Mouse (Mus musculus) ES-E14 (cell line): ENCODE data around the gene Iqsec1. TPM values are rescaled to one million over a fixed set of nuclear protein-coding genes. Genes with fewer than 3 reads are reported as not detected.

Experiments used
- DNase-seq: peaks from one replicate; pipeline ENCODE4 v3.0.0-alpha.2; 2013; ENCODE audit warnings: low read depth, low spot score
- H3K27ac ChIP-seq: 2 replicates; pipeline ENCODE4 v1.5.1; 2012; ENCODE audit warnings: low read depth, mild to moderate bottlenecking, low read length, moderate library complexity, mixed read lengths; ENCODE audit not compliant: poor library complexity, insufficient read depth, severe bottlenecking
- H3K36me3 ChIP-seq: 2 replicates; pipeline ENCODE4 v1.6.1; 2012; ENCODE audit warnings: mild to moderate bottlenecking, low read length, moderate library complexity, mixed read lengths; ENCODE audit not compliant: control insufficient read depth, poor library complexity, insufficient read depth, severe bottlenecking
- H3K4me1 ChIP-seq, 2 experiments: fragments of 150-350 bp in 1 of 2; sonication (generic) in 1 of 2; 2 replicates each; pipeline ENCODE4 v1.6.1; 2012; ENCODE audit warnings: low read length in 2 of 2, mild to moderate bottlenecking in 1 of 2, mixed read lengths in 1 of 2; ENCODE audit not compliant: control insufficient read depth in 2 of 2, insufficient read depth in 2 of 2, poor library complexity in 1 of 2
- H3K4me3 ChIP-seq, 2 experiments: fragments of 150-350 bp in 1 of 2; sonication (generic) in 1 of 2; 2 replicates each; pipeline ENCODE4 v1.5.1; 2012; ENCODE audit warnings: low read length in 2 of 2, low read depth in 1 of 2, mild to moderate bottlenecking in 1 of 2, mixed read lengths in 1 of 2; ENCODE audit not compliant: insufficient read depth in 1 of 2, poor library complexity in 1 of 2, severe bottlenecking in 1 of 2
- H3K9ac ChIP-seq: 2 replicates; pipeline ENCODE4 v1.6.1; 2012; ENCODE audit warnings: low read depth, mild to moderate bottlenecking, low read length, mixed read lengths; ENCODE audit not compliant: poor library complexity, insufficient read depth, severe bottlenecking
- H3K9me3 ChIP-seq: fragments of 150-350 bp; sonication (generic); 2 replicates; pipeline ENCODE4 v1.6.1; 2012; ENCODE audit warnings: low read depth, mild to moderate bottlenecking, low read length; ENCODE audit not compliant: control insufficient read depth, insufficient read depth
- CHD2 ChIP-seq: IDR thresholded peaks from 2 replicates; pipeline ENCODE4 v1.6.1; 2014; ENCODE audit warnings: mild to moderate bottlenecking, low read depth, low read length, inconsistent platforms
- HCFC1 ChIP-seq: IDR thresholded peaks from 2 replicates; pipeline ENCODE4 v1.6.1; 2012; ENCODE audit warnings: low read length, inconsistent platforms, borderline replicate concordance; ENCODE audit not compliant: insufficient read depth
- MAFK ChIP-seq: IDR thresholded peaks from 2 replicates; pipeline ENCODE4 v1.6.1; 2014; ENCODE audit warnings: mild to moderate bottlenecking, low read depth, low read length, inconsistent platforms; ENCODE audit not compliant: insufficient read depth
- ZC3H11A ChIP-seq: IDR thresholded peaks from 2 replicates; pipeline ENCODE4 v1.6.1; 2012; ENCODE audit warnings: low read depth, mild to moderate bottlenecking, inconsistent platforms, low read length, borderline replicate concordance
- ZNF384 ChIP-seq: IDR thresholded peaks from 2 replicates; pipeline ENCODE4 v1.6.1; 2012; ENCODE audit warnings: low read depth, low read length, inconsistent platforms
- in situ Hi-C, 2 experiments: fragments of 600-800 bp; cut with MboI; formaldehyde crosslinking; loops; one replicate each; pipeline ENCODE4 v1.15.1; 2025; ENCODE audit warnings: low sequenced_read_pairs in 2 of 2, inconsistent platforms in 1 of 2; ENCODE audit not compliant: unreplicated experiment in 2 of 2
- total RNA-seq: library from RNA; depleted of rRNA; stranded (reverse); fragments of 300-350 nt; gene quantifications from 2 replicates; pipeline ENCODE4 v1.2.3, GENCODE M21; 2012

Gene Iqsec1
- total RNA-seq, 1 experiment: 18.8 TPM

DNA sequence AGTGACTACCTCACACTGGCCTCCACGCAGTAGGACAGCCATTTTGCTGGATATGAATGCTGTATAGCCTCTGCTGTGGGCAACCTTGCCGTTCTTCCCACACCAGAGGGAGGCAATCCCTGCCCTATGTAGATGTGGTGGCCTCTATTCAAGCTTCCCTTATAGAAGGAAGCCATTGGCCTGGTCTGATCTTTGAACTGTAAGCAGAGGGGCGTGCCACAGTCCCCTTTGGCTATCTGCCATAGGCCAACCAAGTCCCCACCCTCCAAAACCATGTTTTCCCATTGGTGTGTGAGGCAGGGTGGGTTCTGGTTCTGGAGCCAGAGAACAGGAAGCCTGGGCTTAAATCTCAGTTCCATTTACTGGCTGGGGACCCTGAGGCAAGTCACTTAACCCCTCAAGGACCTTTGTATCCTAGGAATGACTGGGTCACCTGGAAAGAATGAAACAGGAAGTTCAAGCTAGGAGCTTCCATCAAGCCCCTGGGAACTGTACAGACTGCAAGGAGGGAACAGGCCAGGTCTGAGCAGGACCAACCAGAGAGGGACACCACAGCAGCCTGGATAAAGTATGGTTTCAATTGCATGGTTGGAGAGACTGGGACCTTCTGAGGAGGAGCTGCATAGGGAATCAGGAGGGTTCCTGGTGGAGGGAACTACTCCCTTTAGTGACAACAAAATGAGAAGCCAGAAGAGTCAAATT is 304.5 kb downstream of the Iqsec1 start:
- Histone ChIP-seq H3K4me1 (no peaks in the 10 kb centered on the region; a peak in 1 of 4 replicates), H3K9ac (peak overlapping the region; percentile 23; the same call in 1 of the 2 replicates), H3K27ac (no peak overlapping the region), H3K9me3 (no peaks in the 10 kb centered on the region), H3K4me3 (peak overlapping the region; percentile 21 to 28; a peak in 2 of 4 replicates), H3K36me3 (peaks cover 9% of the 10 kb centered on the region; the same call in 1 of the 2 replicates)
- TF ChIP-seq ZNF384 (0 out of 2 replicates have a peak, but pooled peaks have one; percentile 37), MAFK (no peak)
- in situ Hi-C loops: no loop called here
- DNase-seq: peak; percentile 13

DNA sequence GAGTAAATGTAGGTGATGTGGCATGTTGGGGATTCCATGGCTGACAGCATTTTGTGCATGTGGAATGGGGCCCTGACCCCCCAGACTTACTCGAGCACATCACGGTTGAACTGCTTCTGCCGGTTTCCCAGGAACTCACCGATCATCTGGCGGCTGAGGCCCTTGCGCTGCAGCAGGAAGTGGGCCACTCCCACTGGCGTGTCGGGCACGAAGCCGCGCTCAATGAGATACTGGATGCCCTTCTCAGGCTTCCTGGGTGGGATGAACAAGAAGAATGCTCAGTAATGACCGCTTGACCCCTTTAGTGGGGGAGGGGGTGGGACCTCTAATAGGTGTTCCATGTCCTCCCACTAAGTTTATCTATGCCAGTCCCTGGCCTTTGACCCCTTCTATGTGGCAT is 308.1 kb downstream of the Iqsec1 start:
- no peak for TF ChIP-seq ZC3H11A
- peaks cover 15% of the 10 kb centered on the region; the same call in 1 of the 2 replicates for H3K36me3 ChIP-seq
- H3K4me1 ChIP-seq: no peaks in the 10 kb centered on the region; a peak in 1 of 4 replicates
- H3K9ac ChIP-seq: no peak overlapping the region
- in situ Hi-C loops: no loop called here
- no peak overlapping the region for H3K27ac ChIP-seq
- DNase-seq: no peak
- no peak overlapping the region for H3K4me3 ChIP-seq
- H3K9me3 ChIP-seq: no peaks in the 10 kb centered on the region

DNA sequence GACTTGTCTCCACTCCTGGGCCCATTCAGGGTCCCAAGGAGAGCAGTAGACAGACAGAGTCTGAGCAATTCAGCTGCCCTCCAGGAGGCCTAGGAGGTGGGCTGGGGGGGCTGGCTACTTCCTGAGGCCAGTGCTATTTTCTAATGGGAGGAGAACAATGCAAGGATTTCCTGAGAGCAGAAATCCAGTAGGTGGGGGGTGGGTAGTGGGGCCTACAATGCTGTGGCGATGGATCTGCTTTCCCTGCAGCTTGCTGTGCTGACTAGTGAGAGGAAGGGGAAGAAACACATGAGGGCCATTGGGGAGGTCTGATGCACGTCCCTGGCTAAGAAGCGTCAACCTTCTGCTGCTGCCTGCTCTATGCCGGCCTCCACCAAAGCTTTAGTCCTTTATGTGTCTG is 309.7 kb downstream of the Iqsec1 start:
- Histone ChIP-seq H3K36me3 (peaks cover 15% of the 10 kb centered on the region; the same call in 1 of the 2 replicates), H3K4me1 (no peaks in the 10 kb centered on the region), H3K9me3 (no peaks in the 10 kb centered on the region), H3K27ac (no peak overlapping the region; the same call in 1 of the 2 replicates), H3K4me3 (no peak overlapping the region), H3K9ac (no peak overlapping the region)
- no peak for TF ChIP-seq ZNF384
- DNase-seq: no peak
- in situ Hi-C loops: no loop called here

DNA sequence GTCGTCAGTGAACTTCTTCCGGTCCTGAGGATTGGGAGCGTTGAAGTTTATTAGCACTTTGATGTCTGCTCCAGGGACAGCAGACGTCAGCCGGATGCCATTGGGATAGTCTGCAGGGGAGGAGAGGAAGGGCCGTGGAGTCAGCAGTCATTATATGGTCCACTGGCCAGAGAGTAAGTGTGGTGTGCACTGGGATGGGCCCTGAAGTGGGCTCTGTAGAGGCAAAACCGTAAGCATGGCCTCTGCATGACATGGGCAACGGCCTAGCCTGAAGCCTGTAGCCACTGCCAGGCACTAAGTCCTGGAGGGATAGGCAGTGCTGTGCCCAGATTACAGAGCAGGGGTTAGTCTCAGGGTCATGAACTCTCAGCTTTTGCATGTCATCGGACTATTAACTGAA is 319.8 kb downstream of the Iqsec1 start:
- in situ Hi-C loops: no loop called here
- Histone ChIP-seq H3K27ac (no peak overlapping the region), H3K9ac (no peak overlapping the region), H3K4me1 (peaks cover 0 to 3% of the 10 kb centered on the region in 2 experiments; a peak in 1 of 4 replicates), H3K36me3 (peaks cover 23% of the 10 kb centered on the region), H3K4me3 (no peak overlapping the region), H3K9me3 (no peaks in the 10 kb centered on the region)
- DNase-seq: no peak
- TF ChIP-seq ZNF384 (no peak), ZC3H11A (no peak), MAFK (no peak), HCFC1 (no peak), CHD2 (no peak)

DNA sequence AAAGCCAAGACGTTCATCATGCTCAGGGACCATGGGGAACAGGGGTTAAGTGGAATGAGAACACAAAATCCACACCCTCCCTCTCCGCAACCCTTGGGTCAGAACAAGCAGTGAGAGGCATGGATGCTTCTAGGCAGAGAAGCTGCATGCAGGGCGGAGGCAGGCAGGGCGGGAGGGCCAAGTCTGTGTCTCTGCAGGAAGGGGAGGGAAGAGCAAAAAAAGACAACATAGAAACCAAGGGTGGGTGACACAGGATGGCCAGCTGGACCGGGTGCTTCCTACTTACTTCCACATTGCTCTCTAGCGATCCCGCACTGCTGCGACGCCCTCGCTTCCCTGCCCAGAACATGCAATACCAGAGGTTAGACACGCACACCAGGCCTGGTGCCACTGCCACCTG is 324.7 kb downstream of the Iqsec1 start:
- H3K4me3 ChIP-seq: no peak overlapping the region
- no peaks in the 10 kb centered on the region for H3K9me3 ChIP-seq
- no peak for DNase-seq
- H3K4me1 ChIP-seq: peaks cover 0 to 26% of the 10 kb centered on the region in 2 experiments; a peak in 1 of 4 replicates
- H3K27ac ChIP-seq: no peak overlapping the region
- no peak for TF ChIP-seq MAFK
- no peak for TF ChIP-seq ZNF384
- no peak for TF ChIP-seq ZC3H11A
- no peak for TF ChIP-seq HCFC1
- no peak for TF ChIP-seq CHD2
- in situ Hi-C loops: no loop called here
- H3K36me3 ChIP-seq: peaks cover 5% of the 10 kb centered on the region; the same call in 1 of the 2 replicates
- no peak overlapping the region for H3K9ac ChIP-seq
